Mouse (Mus musculus) layer of hippocampus, postnatal 10 days (tissue): ENCODE measurements around the gene Gm12253. TPM values are rescaled to one million over a fixed set of nuclear protein-coding genes. Genes with fewer than 3 reads are reported as not detected.

Experiments used
- DNase-seq, 2 experiments: peaks; one replicate each; pipeline ENCODE4 v3.0.0; 2021; ENCODE audit warnings: low spot score in 2 of 2
- long read RNA-seq: library from polyadenylated mRNA; stranded (forward); transcript quantifications from one replicate; pipeline ENCODE4 v2.0.0, GENCODE M21; 2023
- total RNA-seq, 2 experiments: library from RNA; stranded (reverse); gene quantifications; 2 replicates each; pipeline ENCODE4 v1.2.3; 2021

Gm12253 gene
- not detected for total RNA-seq
- long read RNA-seq, result 0 reads

- DNase-seq, result no peak
These were observed at the start of gene Gm12253 for GRCm38 (mm10) chr11:58432259-58432658. Gene Gm12253 (plus strand): TSS chr11:58432559.

DNA sequence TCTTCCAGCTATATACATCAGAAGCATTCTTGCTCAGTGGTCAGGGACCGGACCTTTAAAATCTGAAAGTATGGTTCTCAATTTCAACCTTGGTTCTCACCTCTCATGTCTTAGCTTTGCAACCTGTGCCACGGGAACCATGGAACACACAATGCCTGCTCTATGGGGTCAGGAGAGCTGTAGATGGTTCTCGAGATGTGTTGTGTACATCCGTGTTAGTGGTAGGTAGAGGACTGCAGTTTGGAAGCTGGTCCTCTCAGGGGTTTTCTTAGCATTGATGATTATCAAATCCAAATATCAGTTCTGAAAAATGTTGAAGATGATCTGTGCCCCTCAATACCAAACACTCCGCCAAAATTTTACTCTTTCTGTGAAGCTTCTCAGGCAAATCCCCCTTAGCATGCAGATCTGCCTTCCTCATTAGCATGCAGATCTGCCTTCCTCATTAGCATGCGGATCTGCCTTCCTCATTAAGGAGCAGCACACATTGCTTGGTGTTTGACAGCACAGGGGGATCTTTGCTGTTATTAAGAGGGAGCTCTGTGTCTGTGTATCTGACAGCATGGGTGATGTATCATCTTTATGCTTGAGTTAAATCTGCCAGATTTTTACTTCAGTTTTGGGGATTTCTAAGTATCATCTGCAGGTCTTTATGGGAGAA is 32.2 kb upstream of the Gm12253 start:
- DNase-seq, result peak in 1 of 2 experiments; percentile 16

GRCm38 (mm10) chr11:58400655-58401054 is 31.7 kb upstream of the Gm12253 start:
- DNase-seq, result peak in 1 of 2 experiments; percentile 13

DNA sequence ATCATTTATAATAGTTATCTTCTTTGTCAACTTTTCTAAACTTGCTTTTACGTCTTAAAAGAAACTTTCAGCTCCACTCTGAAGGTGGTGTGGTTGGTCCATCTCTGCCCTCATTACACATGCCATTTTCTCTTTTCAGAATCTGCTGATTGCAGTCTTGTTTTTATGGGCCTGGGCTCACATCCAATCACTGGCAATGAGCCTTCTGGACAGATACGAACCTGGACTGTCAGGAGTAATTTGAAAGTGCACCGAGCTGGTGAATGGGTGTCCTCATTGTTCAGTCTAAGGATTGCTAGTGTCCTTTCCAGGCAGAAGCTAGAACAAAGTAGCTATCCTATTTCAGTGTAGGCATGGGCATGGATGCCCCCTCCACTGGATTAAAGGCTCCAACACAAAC is 24.3 kb upstream of the Gm12253 start:
- no peak for DNase-seq

DNA sequence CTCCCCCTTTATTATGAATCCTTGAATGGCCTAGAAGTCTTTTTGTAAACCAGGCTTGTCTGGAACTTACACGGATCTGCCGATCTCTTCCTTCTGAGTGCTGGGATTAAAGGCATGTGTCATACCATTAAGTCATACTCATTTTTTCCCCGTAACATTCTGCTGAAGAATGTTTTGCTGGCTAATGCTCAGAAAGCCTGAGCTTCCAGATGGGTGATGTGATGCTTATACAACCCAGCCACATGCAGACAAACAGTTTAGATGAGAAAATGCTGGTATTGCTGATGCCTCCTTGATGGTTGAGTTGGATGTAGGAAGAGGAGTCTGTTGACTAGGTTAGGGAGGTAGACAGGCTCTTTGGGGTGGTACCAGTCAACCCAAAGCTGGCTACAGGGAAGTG is 14.0 kb upstream of the Gm12253 start:
- DNase-seq, result no peak

DNA sequence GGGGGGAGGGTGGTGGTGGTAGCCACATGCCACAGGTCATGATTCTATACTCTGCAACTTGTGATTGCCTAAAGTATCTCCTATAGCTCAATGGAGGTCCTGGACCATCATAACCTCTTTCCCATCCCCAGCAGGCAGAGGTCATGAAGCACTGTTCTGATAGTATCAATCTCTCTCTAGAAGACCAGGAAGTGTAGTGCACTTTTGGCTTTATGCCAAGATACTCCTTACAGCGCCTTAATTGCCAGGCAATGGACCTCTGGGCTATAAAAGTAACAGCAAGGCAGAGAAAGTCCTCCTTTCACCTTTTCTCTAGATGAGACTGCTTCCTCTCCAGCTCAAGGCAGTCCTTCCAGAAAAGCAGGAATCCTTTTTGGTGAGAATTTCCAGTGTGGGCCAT is 11.5 kb upstream of the Gm12253 start, which contains the start of gene 1810065E05Rik:
Gene 1810065E05Rik, plus strand, starts transcription at position 297 of the 400 bp plus-strand sequence.
- DNase-seq, result no peak

GRCm38 (mm10) chr11:58437866-58438265 is 5.5 kb downstream of the Gm12253 start:
- DNase-seq, result no peak

DNA sequence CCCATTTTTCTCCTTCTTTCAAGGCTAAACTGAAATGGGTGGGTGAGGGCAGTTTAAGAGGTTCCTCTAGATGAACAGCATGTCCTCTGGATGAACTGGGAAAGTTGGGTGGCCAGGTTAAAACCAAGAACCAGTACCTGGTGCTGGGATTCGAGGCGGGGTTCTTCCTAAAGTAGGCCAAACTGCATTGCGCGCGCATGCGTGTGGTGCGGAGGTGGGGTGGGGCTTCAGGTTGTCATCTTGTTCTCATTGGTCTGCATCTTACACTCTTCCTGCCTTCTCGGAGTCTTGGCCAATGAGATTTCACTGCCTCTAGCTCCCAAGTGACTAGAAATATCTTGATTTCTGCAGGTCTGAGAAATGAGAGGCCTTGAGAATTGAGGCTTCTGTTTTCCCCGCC is 20.4 kb downstream of the Gm12253 start, which contains the start of gene Lypd9:
Gene Lypd9, minus strand, starts transcription at position 165 of the 400 bp plus-strand sequence.
- no peak for DNase-seq

DNA sequence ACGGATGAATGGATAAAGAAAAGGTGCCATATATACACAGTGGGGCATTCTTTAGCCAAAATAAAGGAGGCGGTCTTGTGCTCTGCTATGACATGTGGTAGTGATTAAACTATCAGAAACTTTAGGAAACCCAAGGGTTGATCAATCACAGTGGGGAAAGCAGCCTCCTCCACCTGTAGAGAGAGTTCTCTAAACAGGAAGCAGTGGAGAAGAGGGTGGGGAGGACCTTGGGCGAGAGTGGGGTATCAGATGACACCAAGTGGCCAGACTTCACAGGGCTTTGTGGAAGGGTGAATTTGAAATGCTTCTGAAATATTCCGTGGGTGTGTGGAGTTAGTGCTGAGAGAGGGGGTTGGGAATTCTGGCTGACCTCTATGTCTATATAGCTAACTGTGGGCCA is 21.2 kb downstream of the Gm12253 start:
- DNase-seq, result no peak

GRCm38 (mm10) chr11:58462170-58462569 is 29.8 kb downstream of the Gm12253 start, which contains the start of gene Olfr30:
Gene Olfr30 (minus strand): TSS chr11:58462270.
- DNase-seq, result no peak

Other genes starting within 250 kb of the Gm12253 start
- under 1 TPM; 0.85 to 0.94 TPM for gene Igtp, start 233.0 kb upstream of the Gm12253 start, total RNA-seq
- 1 to 10 TPM; 1.2 to 1.6 TPM for gene Irgm2, start 232.9 kb upstream of the Gm12253 start, total RNA-seq
- not detected for gene 4930438A08Rik, start 157.8 kb upstream of the Gm12253 start, total RNA-seq
- 10 to 100 TPM; 17.7 to 23.5 TPM for gene Zfp692, start 125.5 kb upstream of the Gm12253 start, total RNA-seq
- gene Zfp672, start 102.2 kb upstream of the Gm12253 start, total RNA-seq, result 10 to 100 TPM; 43.0 to 51.1 TPM
- 10 to 100 TPM; 59.5 to 64.3 TPM for gene Sh3bp5l, start 101.8 kb upstream of the Gm12253 start, total RNA-seq
- gene Lypd8, start 53.5 kb upstream of the Gm12253 start, total RNA-seq, result not detected
- not detected for gene 1810065E05Rik, start 11.4 kb upstream of the Gm12253 start, total RNA-seq
- gene Lypd9, start 20.4 kb downstream of the Gm12253 start, total RNA-seq, result not detected
- not detected for gene Olfr30, start 29.7 kb downstream of the Gm12253 start, total RNA-seq
- not detected for gene Olfr332, start 60.0 kb downstream of the Gm12253 start, total RNA-seq
- not detected for gene Olfr331, start 70.0 kb downstream of the Gm12253 start, total RNA-seq
- not detected for gene Olfr330, start 102.3 kb downstream of the Gm12253 start, total RNA-seq
- not detected for gene Olfr329-ps, start 113.9 kb downstream of the Gm12253 start, total RNA-seq
- gene Olfr328, start 123.1 kb downstream of the Gm12253 start, total RNA-seq, result under 1 TPM; 0.11 to 0.23 TPM
- gene Olfr224, start 138.0 kb downstream of the Gm12253 start, total RNA-seq, result not detected
- not detected for gene Olfr325, start 145.2 kb downstream of the Gm12253 start, total RNA-seq
- not detected for gene Olfr324, start 162.6 kb downstream of the Gm12253 start, total RNA-seq
- gene 2210407C18Rik, start 183.5 kb downstream of the Gm12253 start, total RNA-seq, result not detected
- gene Olfr323, start 197.9 kb downstream of the Gm12253 start, total RNA-seq, result not detected
- gene Trim58, start 207.9 kb downstream of the Gm12253 start, total RNA-seq, result under 1 TPM in 1 of 2 experiments, not detected in 1; 0.20 TPM
- not detected for gene Olfr322, start 226.2 kb downstream of the Gm12253 start, total RNA-seq
- gene Olfr320, start 248.5 kb downstream of the Gm12253 start, total RNA-seq, result not detected